Mouse (Mus musculus) hindbrain, embryonic 12.5 days (tissue): Measurements from ENCODE around the gene Vav2. TPM values are rescaled to one million over a fixed set of nuclear protein-coding genes. Genes with fewer than 3 reads are reported as not detected.

Source experiments
- ATAC-seq: fragments of 200-750 bp; cut with Nextera tagmentation; 2 replicates; pipeline ENCODE4 v1.8.0; 2017; ENCODE audit warnings: moderate TSS enrichment; ENCODE audit not compliant: low FRiP score
- H3K27ac ChIP-seq: fragments of 300-500 bp; sonication (generic); 2 replicates; pipeline ENCODE4 v1.5.1; 2016; ENCODE audit warnings: mild to moderate bottlenecking
- H3K27me3 ChIP-seq: fragments of 300-500 bp; sonication (generic); 2 replicates; pipeline ENCODE4 v1.6.1; 2016; ENCODE audit warnings: mild to moderate bottlenecking
- H3K36me3 ChIP-seq: fragments of 300-500 bp; sonication (generic); 2 replicates; pipeline ENCODE4 v1.6.1; 2016; ENCODE audit warnings: mild to moderate bottlenecking
- H3K4me1 ChIP-seq: fragments of 300-500 bp; sonication (generic); 2 replicates; pipeline ENCODE4 v1.6.1; 2016
- H3K4me2 ChIP-seq: fragments of 300-500 bp; sonication (generic); replicated peaks from 2 replicates; pipeline ENCODE4 v1.6.1; 2016; ENCODE audit warnings: mild to moderate bottlenecking
- H3K4me3 ChIP-seq: fragments of 300-500 bp; sonication (generic); 2 replicates; pipeline ENCODE4 v1.5.1; 2016; ENCODE audit warnings: mild to moderate bottlenecking
- H3K9ac ChIP-seq: fragments of 300-500 bp; sonication (generic); 2 replicates; pipeline ENCODE4 v1.6.1; 2016; ENCODE audit warnings: mild to moderate bottlenecking, moderate library complexity
- H3K9me3 ChIP-seq: fragments of 300-500 bp; sonication (generic); replicated peaks from 2 replicates; pipeline ENCODE4 v1.6.1; 2016; ENCODE audit warnings: mild to moderate bottlenecking
- WGBS: fragments of 180-500 bp; shearing (Covaris S2); methylation state at CpG from one replicate; pipeline ENCODE4 v1.1.7; 2016; 5-methylcytosine and 5-hydroxymethylcytosine counted together
- polyA plus RNA-seq: library from polyadenylated mRNA; unstranded; fragments of >200 nt; fragmentation: Nextera tagmentation; extraction: Ambion mirVana; gene quantifications from 2 replicates; pipeline ENCODE4 v1.2.1, GENCODE M21; 2016

The Vav2 gene
- polyA plus RNA-seq, 1 experiment from 2014 or later: 23.0 TPM

DNA sequence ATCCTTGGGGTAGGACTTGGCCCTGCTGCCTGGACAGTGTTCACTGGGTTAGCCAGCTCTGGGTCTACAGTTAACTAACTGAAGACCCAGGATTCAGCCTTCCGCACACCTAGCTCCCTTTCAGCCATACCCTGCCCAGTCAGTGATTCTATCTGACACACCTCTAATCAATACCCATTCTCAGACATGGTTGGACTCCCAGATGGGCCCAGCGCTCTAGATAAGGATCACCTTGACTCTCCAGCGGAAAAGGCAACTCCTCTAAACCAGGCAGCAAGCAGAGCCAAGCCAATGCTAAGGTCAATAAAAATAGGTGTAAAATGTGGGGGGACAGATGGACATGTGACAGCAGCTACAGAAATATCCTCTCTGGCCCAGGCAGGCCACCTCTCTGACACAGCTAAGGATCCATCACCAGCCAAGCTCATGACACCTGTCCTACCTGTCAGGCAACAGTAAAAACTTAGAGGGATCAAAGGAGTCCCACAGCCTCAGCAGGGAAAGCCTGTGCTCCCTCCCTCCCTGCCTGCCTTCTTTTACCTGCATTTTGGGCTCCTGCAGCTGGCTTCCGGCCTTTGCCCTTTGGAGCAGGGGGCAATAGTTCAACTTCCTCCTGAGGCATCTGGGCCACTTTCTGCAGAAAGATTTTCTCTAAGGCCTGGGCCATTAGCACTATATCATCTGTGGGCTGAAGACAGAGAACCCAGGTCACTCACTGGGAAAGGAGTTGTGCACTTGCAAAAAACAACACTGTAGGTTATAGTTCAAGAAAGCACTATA is 35.2 kb upstream of the Vav2 start:
- Histone ChIP-seq H3K4me2 (no peak overlapping the region), H3K4me3 (no peak overlapping the region), H3K27me3 (no peaks in the 10 kb centered on the region), H3K4me1 (no peaks in the 10 kb centered on the region; the same call in 1 of the 2 replicates), H3K27ac (no peak overlapping the region), H3K9me3 (no peaks in the 10 kb centered on the region), H3K9ac (no peak overlapping the region), H3K36me3 (peaks cover 85% of the 10 kb centered on the region)
- ATAC-seq: no peak
- WGBS: 91% methylated on average over 4 of the region's 4 CpGs

DNA sequence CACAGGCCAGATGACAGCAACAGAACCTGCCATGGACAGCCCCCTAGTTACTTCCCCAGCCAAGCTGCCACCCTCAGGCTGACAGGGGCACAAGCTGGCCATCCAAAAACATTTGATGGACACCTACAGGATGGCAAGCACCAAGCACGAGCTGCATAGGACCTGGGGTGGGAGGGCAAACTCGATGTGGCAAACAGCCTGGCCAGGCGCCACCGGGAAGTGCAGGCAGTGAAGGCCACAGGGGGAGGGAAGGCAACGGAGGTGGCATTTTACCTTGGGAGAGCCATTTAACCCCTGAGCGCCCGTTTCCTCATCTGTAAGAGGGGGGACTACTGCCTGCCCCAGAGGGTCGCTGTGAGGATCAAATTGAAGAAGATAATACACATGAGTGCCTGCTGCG is 33.8 kb upstream of the Vav2 start:
- peaks cover 90% of the 10 kb centered on the region for H3K36me3 ChIP-seq
- H3K9ac ChIP-seq: no peak overlapping the region
- no peaks in the 10 kb centered on the region for H3K4me1 ChIP-seq
- no peaks in the 10 kb centered on the region for H3K9me3 ChIP-seq
- no peak overlapping the region for H3K27ac ChIP-seq
- ATAC-seq: no peak
- no peak overlapping the region for H3K4me3 ChIP-seq
- 70% methylated on average over 9 of the region's 9 CpGs for WGBS
- H3K4me2 ChIP-seq: no peak overlapping the region
- H3K27me3 ChIP-seq: no peaks in the 10 kb centered on the region

- Histone ChIP-seq H3K27ac (no peak overlapping the region), H3K27me3 (no peaks in the 10 kb centered on the region), H3K9me3 (no peaks in the 10 kb centered on the region), H3K9ac (no peak overlapping the region), H3K36me3 (peaks cover 94% of the 10 kb centered on the region), H3K4me2 (no peak overlapping the region), H3K4me1 (no peaks in the 10 kb centered on the region), H3K4me3 (no peak overlapping the region)
- no peak for ATAC-seq
- WGBS: 80% methylated on average over 5 of the region's 5 CpGs
Measured at GRCm38 (mm10) chr2:27460163-27460562, 33.3 kb upstream of the Vav2 start.

- no peaks in the 10 kb centered on the region for H3K9me3 ChIP-seq
- H3K9ac ChIP-seq: no peak overlapping the region
- no peak overlapping the region for H3K4me2 ChIP-seq
- 86% methylated on average over 7 of the region's 7 CpGs for WGBS
- ATAC-seq: no peak
- H3K4me3 ChIP-seq: no peak overlapping the region
- H3K27me3 ChIP-seq: no peaks in the 10 kb centered on the region
- no peak overlapping the region for H3K27ac ChIP-seq
- no peaks in the 10 kb centered on the region for H3K4me1 ChIP-seq
- H3K36me3 ChIP-seq: peaks cover 98% of the 10 kb centered on the region
Measured at GRCm38 (mm10) chr2:27459735-27460134, 32.9 kb upstream of the Vav2 start.

DNA sequence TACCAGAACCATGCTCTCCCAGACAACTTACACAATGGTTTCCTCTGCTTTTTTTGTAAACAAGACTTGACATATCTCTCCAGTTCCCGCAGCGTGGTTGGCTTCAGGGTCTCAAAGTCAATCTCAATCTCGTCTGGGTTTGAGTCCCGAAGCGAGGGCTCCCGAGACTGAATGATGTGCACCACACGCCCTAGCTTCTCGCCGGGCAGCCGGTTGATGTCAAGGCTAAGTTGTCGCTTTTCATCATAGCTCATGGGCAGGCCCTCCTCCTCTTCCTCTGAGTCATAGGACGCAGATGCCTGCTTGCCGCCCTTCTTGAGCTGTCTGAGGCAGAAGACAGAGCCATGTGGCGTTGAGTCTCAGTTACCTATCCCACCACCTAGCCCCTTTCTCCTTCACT is 23.4 kb upstream of the Vav2 start:
- H3K9me3 ChIP-seq: no peaks in the 10 kb centered on the region
- 92% methylated on average over 14 of the region's 14 CpGs for WGBS
- no peak overlapping the region for H3K27ac ChIP-seq
- ATAC-seq: no peak
- H3K9ac ChIP-seq: no peak overlapping the region
- H3K36me3 ChIP-seq: peaks cover 91% of the 10 kb centered on the region
- no peak overlapping the region for H3K4me3 ChIP-seq
- no peak overlapping the region for H3K4me2 ChIP-seq
- H3K27me3 ChIP-seq: no peaks in the 10 kb centered on the region
- no peaks in the 10 kb centered on the region for H3K4me1 ChIP-seq

DNA sequence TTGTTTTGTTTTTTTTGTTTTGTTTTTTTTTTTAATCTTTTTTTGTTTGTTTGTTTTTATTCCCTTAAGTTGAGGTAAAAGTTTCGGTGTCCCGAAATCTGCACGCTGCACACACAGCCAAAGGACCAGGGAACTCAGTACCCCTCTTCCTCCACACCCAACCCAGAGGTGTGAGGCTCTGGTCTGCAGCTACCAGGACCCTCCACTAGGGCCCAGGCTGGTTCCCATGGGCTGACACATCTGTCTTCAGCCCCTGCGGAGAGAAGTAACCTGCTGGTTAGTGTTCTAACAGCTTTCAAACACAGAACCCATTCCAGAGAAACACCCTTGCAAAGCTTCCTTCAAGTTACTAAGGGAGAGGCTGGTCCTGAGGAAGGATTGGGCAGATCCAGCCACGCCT is 20.9 kb upstream of the Vav2 start:
- peaks cover 74% of the 10 kb centered on the region for H3K36me3 ChIP-seq
- H3K4me1 ChIP-seq: peaks cover 10% of the 10 kb centered on the region
- no peaks in the 10 kb centered on the region for H3K9me3 ChIP-seq
- no peak for ATAC-seq
- no peak overlapping the region for H3K9ac ChIP-seq
- H3K27me3 ChIP-seq: no peaks in the 10 kb centered on the region
- 90% methylated on average over 5 of the region's 5 CpGs for WGBS
- no peak overlapping the region for H3K27ac ChIP-seq
- no peak overlapping the region for H3K4me2 ChIP-seq
- H3K4me3 ChIP-seq: no peak overlapping the region

DNA sequence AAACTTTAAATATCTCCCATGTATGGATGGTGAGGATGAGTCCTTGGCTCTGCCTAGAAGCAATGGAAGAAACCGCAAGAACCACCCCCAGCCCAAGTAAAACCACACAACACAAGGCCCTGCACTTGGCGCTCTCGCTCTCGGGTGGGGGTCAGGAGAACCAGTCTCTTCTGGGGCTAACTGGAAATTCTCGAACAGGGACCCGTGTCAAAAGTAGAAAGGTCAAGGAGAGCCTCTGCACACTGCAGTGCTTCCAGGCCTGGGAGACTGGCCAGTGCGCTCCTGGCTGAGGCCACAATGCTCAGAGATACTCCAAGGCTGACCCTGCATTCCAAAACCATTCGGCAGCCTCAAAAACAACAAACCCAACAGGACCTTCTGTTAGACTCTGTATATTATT is 20.0 kb upstream of the Vav2 start:
- ATAC-seq: no peak
- no peak overlapping the region for H3K4me2 ChIP-seq
- no peak overlapping the region for H3K9ac ChIP-seq
- WGBS: 93% methylated on average over 8 of the region's 8 CpGs
- no peaks in the 10 kb centered on the region for H3K9me3 ChIP-seq
- H3K27ac ChIP-seq: no peak overlapping the region
- H3K4me3 ChIP-seq: no peak overlapping the region
- peaks cover 14% of the 10 kb centered on the region for H3K4me1 ChIP-seq
- no peaks in the 10 kb centered on the region for H3K27me3 ChIP-seq
- peaks cover 66% of the 10 kb centered on the region for H3K36me3 ChIP-seq

DNA sequence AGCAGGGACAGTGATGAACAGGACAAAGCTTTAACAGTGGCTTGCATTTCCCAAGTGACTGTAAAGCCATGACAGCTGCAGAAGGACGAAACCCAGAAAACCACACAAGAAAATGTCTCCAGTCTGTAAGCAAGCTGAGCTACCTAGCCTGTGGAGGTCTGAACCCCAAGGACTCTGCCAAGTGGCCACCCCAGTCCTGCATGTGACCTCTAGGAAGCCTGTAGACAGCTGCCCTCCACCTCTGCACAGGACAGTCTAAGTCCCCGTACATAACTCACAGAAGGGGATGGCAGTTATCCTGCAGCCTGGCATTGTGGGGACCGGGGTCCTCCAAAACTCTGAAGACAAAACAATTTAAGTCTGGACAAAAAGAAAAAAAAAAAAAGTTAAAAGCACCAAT is 19.1 kb upstream of the Vav2 start:
- 91% methylated on average over 3 of the region's 3 CpGs for WGBS
- Histone ChIP-seq H3K27ac (no peak overlapping the region), H3K27me3 (no peaks in the 10 kb centered on the region), H3K4me1 (peaks cover 15% of the 10 kb centered on the region), H3K36me3 (peaks cover 57% of the 10 kb centered on the region), H3K9ac (no peak overlapping the region), H3K4me3 (no peak overlapping the region), H3K9me3 (no peaks in the 10 kb centered on the region), H3K4me2 (no peak overlapping the region)
- no peak for ATAC-seq

DNA sequence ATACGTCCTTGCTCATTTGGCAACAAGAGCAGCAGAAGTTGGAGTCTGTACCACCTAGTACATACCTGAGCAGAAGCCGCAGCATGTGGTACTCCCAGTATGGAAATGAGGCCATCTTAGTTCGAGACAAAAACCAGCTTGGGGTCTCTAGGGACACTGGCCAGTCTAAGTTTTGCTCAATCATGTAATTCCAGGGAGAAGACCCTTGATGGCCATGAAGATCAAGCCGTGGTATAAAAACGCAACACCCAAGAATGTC is 16.5 kb upstream of the Vav2 start:
- no peak for ATAC-seq
- no peaks in the 10 kb centered on the region for H3K9me3 ChIP-seq
- H3K27me3 ChIP-seq: no peaks in the 10 kb centered on the region
- H3K4me3 ChIP-seq: peak overlapping the region; percentile 67; the same call in 1 of the 2 replicates
- peaks cover 32% of the 10 kb centered on the region for H3K36me3 ChIP-seq
- H3K27ac ChIP-seq: 0 out of 2 replicates have a peak overlapping the region, but pooled peaks have one; percentile 3
- H3K4me2 ChIP-seq: peak overlapping the region; percentile 78
- H3K9ac ChIP-seq: 0 out of 2 replicates have a peak overlapping the region, but pooled peaks have one; percentile 76
- WGBS: 75% methylated on average over 5 of the region's 5 CpGs
- H3K4me1 ChIP-seq: peaks cover 15% of the 10 kb centered on the region

DNA sequence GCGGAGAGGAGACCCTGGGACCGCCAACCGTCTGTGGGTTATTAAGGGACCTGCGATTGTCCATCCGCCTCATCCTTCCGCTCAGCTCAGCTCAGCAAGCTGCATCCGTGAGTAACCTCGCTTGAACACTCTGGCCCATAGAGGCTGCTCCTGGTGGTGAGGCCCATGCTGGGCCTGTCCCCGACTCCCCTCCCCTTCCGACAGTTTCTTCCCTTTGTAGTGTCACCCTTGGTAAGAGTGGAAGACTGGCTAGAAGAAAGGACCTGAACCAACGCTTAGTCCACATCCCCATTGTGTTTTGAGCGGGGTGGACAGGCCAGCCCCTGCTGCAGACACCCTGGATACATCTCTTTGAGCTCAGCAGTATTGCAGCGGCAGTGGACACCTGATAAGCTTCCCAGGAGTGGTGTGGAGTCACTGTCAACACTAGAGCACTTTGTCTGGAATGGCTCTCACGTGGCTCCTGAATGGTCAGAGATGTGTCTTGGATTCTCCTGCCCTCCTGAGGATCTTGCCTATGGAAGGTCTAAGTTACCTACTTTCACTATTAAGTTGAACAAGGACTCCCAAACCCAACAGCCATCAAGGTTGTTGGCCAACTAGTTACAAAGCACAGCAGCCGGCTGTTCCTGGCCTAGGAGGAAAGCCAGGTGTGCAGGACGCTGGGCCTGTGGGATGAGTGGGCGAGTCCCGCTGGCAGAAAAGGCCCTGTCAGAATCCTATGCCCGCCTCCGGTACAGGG is 16.0 kb upstream of the Vav2 start:
- H3K9ac ChIP-seq: peak overlapping the region; percentile 76
- peak overlapping the region; percentile 67 for H3K4me3 ChIP-seq
- H3K27me3 ChIP-seq: no peaks in the 10 kb centered on the region
- peaks cover 15% of the 10 kb centered on the region for H3K4me1 ChIP-seq
- ATAC-seq: no peak; the same call in 1 of the 2 replicates
- H3K9me3 ChIP-seq: no peaks in the 10 kb centered on the region
- peak overlapping the region; percentile 78 for H3K4me2 ChIP-seq
- H3K36me3 ChIP-seq: peaks cover 27% of the 10 kb centered on the region
- 35% methylated on average over 20 of the region's 20 CpGs for WGBS
- peak overlapping the region; percentile 62; the same call in 1 of the 2 replicates for H3K27ac ChIP-seq

DNA sequence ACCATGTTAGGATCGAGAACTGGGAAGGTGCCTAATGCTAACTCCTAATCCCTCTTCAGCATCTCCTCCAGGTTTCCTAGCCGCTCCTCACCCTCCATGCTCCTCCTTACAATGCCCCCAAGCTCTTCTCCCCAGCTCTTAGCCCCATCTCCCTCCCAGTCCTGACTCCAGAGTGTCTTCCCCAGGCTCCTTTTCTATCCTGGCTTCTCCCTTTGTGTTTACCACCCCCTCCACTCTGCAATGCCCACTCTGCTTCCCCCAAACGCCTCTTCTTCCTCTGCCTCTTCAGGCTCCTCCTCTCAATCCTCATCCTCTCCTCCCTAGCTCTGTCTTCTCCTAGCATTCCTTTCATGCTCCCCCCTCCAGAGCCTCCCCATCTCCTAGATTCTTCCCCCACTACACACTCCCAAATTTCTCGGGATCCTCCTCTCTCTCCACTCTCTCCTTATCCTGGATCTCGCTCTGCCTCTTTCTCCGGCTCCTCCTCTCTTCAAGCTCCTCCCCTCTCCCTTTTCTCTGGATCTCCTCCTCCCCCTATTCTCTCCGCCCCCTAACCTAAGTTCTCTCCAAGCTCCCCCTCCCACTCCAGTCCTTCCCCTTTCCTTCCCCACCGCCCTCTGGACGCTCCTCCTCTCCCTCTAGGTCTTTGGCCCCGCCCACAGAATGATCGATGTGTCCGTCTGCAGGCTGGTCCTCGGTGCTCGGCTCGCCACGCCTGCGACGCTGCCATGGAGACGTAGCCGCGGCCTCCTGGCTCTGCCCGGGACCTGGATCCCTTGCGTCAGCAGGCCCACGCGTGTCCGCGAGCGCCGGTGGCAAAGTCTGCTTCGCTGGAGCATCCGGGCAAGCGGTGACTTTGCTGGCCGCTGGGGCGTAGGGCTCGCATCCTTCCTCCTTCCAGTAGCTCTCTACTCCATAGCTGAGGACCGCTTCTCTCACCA is 15.2 kb upstream of the Vav2 start, which contains the start of gene Brd3os:
Gene Brd3os, plus strand, starts transcription at position 558 of the 941 bp plus-strand sequence.
- Histone ChIP-seq H3K9me3 (no peaks in the 10 kb centered on the region), H3K27ac (peak within 1 kb of the TSS; percentile 78), H3K36me3 (peaks cover 21% of the 10 kb centered on the region), H3K4me1 (peaks cover 15% of the 10 kb centered on the region), H3K9ac (peak within 1 kb of the TSS; percentile 76), H3K27me3 (no peaks in the 10 kb centered on the region), H3K4me3 (peak within 1 kb of the TSS; percentile 67), H3K4me2 (peak within 1 kb of the TSS; percentile 78)
- ATAC-seq: peak; percentile 91
- WGBS: under 1% methylated on average over 36 of the region's 36 CpGs

GRCm38 (mm10) chr2:27438281-27438680 is 11.4 kb upstream of the Vav2 start:
- 25% methylated on average over 11 of the region's 11 CpGs for WGBS
- no peaks in the 10 kb centered on the region for H3K27me3 ChIP-seq
- no peak for ATAC-seq

More at GRCm38 (mm10) chr2:27438281-27438680, 11.4 kb upstream of the Vav2 start:
- no peak overlapping the region for H3K4me3 ChIP-seq
- no peaks in the 10 kb centered on the region for H3K9me3 ChIP-seq
- no peak overlapping the region for H3K27ac ChIP-seq
- H3K36me3 ChIP-seq: no peaks in the 10 kb centered on the region
- no peak overlapping the region for H3K9ac ChIP-seq
- H3K4me2 ChIP-seq: no peak overlapping the region
- peaks cover 16% of the 10 kb centered on the region for H3K4me1 ChIP-seq
